Mouse (Mus musculus): Measurements from ENCODE around the gene Camp.
"Not testable (repeated sequence)": the region's sequence is repeated elsewhere in the genome, so short reads cannot be mapped to it uniquely, and the experiment has no call there.

The Camp gene

DNA sequence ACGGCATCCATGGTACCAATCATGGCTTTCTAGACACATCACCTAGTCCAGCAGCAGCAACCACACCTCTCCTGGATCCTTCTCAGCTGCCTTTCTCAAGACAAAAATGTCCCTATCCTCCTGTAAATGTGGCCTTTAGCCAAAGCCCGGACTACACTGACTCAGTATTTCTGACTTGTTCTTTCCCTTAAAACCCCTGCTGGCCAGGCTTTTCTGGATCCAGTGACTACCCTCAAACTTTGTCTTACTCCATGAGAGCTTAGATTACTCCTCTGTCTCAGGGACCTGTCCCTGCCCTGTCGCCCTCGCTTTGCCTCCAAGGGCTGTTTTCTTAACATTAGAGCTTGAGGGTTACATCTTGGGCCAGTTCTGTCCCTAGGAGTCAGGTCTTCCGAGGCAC is 682 bp upstream of the Camp start:
- DNase-seq = no peak

- DNase-seq = no peak
These were observed 16.4 kb downstream of the Camp start for GRCm38 (mm10) chr9:109833088-109833412.

DNA sequence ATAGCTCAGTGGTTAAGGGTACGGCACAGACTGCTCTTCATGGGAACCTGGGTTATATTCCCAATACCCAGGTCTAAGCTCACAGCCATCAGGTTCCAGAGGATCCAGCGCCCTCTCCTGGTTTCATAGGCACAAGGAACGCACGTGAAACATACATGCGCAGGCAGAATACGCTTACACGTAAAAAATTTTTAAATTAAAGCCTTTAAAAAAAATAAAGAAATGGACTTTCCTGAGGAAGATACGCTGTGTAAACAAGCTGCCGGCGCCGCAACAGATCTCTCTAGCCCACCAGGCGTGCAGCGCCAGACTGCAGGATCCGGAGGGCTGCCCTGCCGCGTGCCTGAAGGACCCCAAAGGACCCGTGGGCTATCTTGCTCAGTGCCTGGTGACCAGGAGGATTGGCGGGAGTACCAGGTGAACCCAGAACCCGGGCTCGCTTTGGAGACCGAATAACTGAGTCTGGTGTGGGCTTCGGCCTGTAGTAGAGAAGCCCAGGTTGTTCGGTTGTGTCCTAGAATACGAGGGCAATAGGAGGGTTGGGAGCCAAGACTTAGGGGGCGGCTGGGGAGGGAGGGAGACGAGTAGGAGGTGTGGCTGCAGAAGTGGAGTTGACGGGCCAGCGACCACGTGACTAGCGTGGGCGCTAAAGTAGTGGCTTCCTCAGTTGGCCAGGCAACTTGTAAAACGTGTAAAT is 16.9 kb downstream of the Camp start, which contains the start of gene Nme6:
Gene Nme6, plus strand, starts transcription at position 359 of the 697 bp plus-strand sequence.
- peak; percentile 90 for DNase-seq

GRCm38 (mm10) chr9:109826181-109826580 is 23.2 kb downstream of the Camp start:
- no peak for DNase-seq

- no peak for DNase-seq
These were observed 23.7 kb downstream of the Camp start for GRCm38 (mm10) chr9:109825739-109826138.

GRCm38 (mm10) chr9:109816341-109816740 is 33.1 kb downstream of the Camp start:
- DNase-seq = no peak

GRCm38 (mm10) chr9:109813424-109813823 is 36.0 kb downstream of the Camp start:
- DNase-seq = no peak

GRCm38 (mm10) chr9:109811980-109812379 is 37.4 kb downstream of the Camp start, which contains the start of gene Spink8:
Gene Spink8 (plus strand): TSS chr9:109812280.
- DNase-seq = no peak

DNA sequence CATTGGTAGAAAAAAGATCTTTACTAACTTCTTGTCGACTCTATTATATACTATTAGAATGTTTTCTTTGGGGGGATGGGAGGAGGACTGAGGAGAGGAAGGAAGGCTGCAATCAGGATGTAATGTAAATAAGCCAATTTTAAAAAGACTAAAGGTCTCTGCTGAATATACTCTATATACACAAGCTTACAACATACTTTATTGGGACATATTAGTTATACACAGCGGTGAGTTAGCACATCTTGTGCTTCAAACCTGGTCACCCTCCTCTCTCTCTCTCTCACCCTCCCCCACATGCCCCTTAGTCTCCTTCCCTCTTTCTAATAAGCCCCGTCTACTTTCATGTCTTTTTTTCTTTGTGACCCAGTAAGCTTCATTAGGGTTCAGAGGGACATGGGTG is 41.5 kb downstream of the Camp start:
- no peak for DNase-seq

GRCm38 (mm10) chr9:109806695-109807293 is 42.6 kb downstream of the Camp start:
- DNase-seq = no peak

GRCm38 (mm10) chr9:109806260-109806659 is 43.2 kb downstream of the Camp start:
- DNase-seq = no peak

DNA sequence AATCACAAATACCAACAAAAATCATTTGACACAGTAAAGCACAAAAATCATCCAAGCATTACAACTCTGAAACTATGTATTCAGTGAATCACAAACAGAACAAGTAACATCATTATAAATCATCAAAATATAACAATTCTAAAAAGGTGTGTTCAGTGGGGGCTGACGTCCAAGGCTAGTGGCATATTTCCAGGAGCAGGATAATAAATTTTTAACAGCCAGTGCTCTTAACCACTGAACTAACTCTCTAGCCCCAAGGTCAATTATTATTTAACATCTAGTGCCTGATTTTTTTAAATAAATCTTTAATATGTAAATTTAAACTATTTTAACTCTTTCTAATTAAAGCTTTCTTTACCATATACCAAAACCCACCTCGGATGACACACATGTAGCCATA is 43.8 kb downstream of the Camp start:
- DNase-seq = not testable (repeated sequence)

DNA sequence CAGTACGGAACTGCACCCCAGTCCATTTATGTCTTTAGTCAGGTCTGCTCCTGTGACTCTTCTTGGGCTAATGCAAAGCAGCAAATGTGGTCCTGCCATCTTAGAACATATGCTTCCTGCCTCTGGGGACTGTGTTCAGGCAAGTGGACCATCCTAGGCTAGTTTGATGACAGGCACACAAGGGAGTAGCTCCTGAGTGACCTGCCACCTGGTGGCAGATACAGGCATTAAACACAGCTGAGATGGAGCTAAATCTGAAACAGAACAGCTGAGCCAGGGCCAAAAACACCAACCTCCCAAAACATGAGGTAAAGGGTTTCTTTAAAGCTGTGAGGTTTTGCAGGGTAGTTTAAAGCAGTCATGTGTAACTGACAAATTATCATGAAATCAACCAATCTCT is 51.4 kb downstream of the Camp start:
- peak; percentile 13 for DNase-seq
